Comparison of ENCODE assay signal across 8 mouse cellular contexts in genomic region chr10:75104191-75105098, GRCm38 (mm10). TPM values are rescaled to one million over a fixed set of nuclear protein-coding genes. Genes with fewer than 3 reads are reported as not detected.
DNase-seq lines count a peak whose midpoint lies in the region; ATAC-seq and TF ChIP-seq lines count a peak whose summit lies in the region.
"Had no signal": no experiment of that assay in that cellular context is flagged by ENCODE, and none has a peak within 500 bp of the region (broad histone marks: within the 10 kb centered on the region; RNA-seq: fewer than 3 reads in every experiment).

No protein-coding gene starts in this region.

- no peak overlapping the region for H3K4me3 ChIP-seq in embryonic fibroblast, embryonic 13.5 days (ENCODE audit: insufficient read depth, low read length)
- H3K4me3 ChIP-seq in intestine, embryonic 14.5 days (ENCODE audit: low read depth, low read length): no peak overlapping the region
- no peak overlapping the region for H3K4me3 ChIP-seq in myocyte

- H3K27ac ChIP-seq in embryonic fibroblast, embryonic 13.5 days (ENCODE audit: insufficient read depth, low read length): peak overlapping the region; percentile 88
- H3K27ac ChIP-seq in intestine, embryonic 14.5 days (ENCODE audit: low read depth): no peak overlapping the region
- H3K27ac ChIP-seq: macrophage had no signal

- no peak for TF ChIP-seq POLR2A in embryonic fibroblast, embryonic 13.5 days (IDR thresholded peaks at IDR 0.05; ENCODE audit: low read depth, low read length)
- no peak for TF ChIP-seq POLR2A in myocyte (IDR thresholded peaks at IDR 0.05; ENCODE audit: insufficient read length, low read depth)

- H3K4me2 ChIP-seq in intestine, embryonic 14.5 days (ENCODE audit: low read length): no peak overlapping the region
- peak overlapping the region; percentile 85 for H3K4me2 ChIP-seq in myocyte (ENCODE audit: low read depth)

- H3K4me1 ChIP-seq in embryonic fibroblast, embryonic 13.5 days (ENCODE audit: control insufficient read depth, insufficient read depth, low read length): peaks cover 21% of the 10 kb centered on the region
- H3K4me1 ChIP-seq in intestine, embryonic 14.5 days (replicated peaks; ENCODE audit: control insufficient read depth, insufficient read depth, low read length): peaks cover 28% of the 10 kb centered on the region

- 49% methylated on average over 9 of the region's 9 CpGs for WGBS in intestine, embryonic 14.5 days

- no peaks in the 10 kb centered on the region for H3K36me3 ChIP-seq in intestine, embryonic 14.5 days (ENCODE audit: control insufficient read depth, insufficient read depth, low read length)
- H3K36me3 ChIP-seq in myocyte (ENCODE audit: control insufficient read depth, insufficient read depth): no peaks in the 10 kb centered on the region

- no peak overlapping the region for H3K9ac ChIP-seq in intestine, embryonic 14.5 days (ENCODE audit: low read length)

- TF ChIP-seq CTCF in embryonic fibroblast, embryonic 13.5 days (IDR thresholded peaks at IDR 0.05; ENCODE audit: borderline replicate concordance, insufficient read depth, low read length): no peak

- ATAC-seq in intestine, embryonic 14.5 days (replicated peaks; ENCODE audit: low FRiP score, low TSS enrichment, low read depth): peak; percentile 37; the same call in 1 of the 2 replicates

- H3K9me3 ChIP-seq in intestine, embryonic 14.5 days (ENCODE audit: control insufficient read depth, low read length): no peaks in the 10 kb centered on the region

- no peaks in the 10 kb centered on the region for H3K27me3 ChIP-seq in intestine, embryonic 14.5 days (replicated peaks; ENCODE audit: control insufficient read depth, insufficient read depth, low read length)
- H3K27me3 ChIP-seq in myocyte (ENCODE audit: control insufficient read depth, insufficient read depth, insufficient read length): no peaks in the 10 kb centered on the region

- DNase-seq in kidney, postnatal 25 days: peak; percentile 51 to 64
- no peak for DNase-seq in kidney, adult 9 months
- DNase-seq in adrenal gland, postnatal 14 days: peak; percentile 51
- DNase-seq in intestine, embryonic 14.5 days (ENCODE audit: low spot score): no peak
- no peak for DNase-seq in urinary bladder, adult 2 months (ENCODE audit: low spot score)

- H3ac ChIP-seq in myocyte (ENCODE audit: control insufficient read depth, insufficient read length): no peak overlapping the region

- H3K79me2 ChIP-seq in myocyte (ENCODE audit: control insufficient read depth, insufficient read depth): peaks cover 47% of the 10 kb centered on the region

TF ChIP-seq in myocyte, 11 proteins besides CTCF, POLR2A, EP300 and RAD21:
- TF ChIP-seq TCF3 (IDR thresholded peaks at IDR 0.05; ENCODE audit: insufficient read length, low read depth) (peak; percentile 85), TCF12 (IDR thresholded peaks at IDR 0.05; ENCODE audit: insufficient read depth, poor library complexity, severe bottlenecking) (peak; percentile 84), MYOD1 (IDR thresholded peaks at IDR 0.05; ENCODE audit: control insufficient read depth in 1 of 3, insufficient read length in 2 of 3, low read depth in 2 of 3) (peak in 2 of 3 experiments; percentile 86 to 93), MYOG (IDR thresholded peaks at IDR 0.05; ENCODE audit: control insufficient read depth in 1 of 3, insufficient read depth in 1 of 3, insufficient read length in 2 of 3, low read depth in 2 of 3) (peak; percentile 60 to 96 (median 87)), MAX (IDR thresholded peaks at IDR 0.05; ENCODE audit: low read depth) (no peak)
TF ChIP-seq in myocyte: peak in this region for 4.

RNA-seq across cellular contexts. Expression of gene Bcr, which starts 44.1 kb away (rescaled TPM):
- 26.3 and 27.1 TPM in 2 replicates for total RNA-seq in adrenal gland, postnatal 14 days (2021)
- 15.1 and 21.0 TPM in 2 replicates for polyA plus RNA-seq in embryonic fibroblast, embryonic 13.5 days (2011; ENCODE audit: insufficient read length, low read depth, missing spikeins)
- 11.3 and 14.4 TPM in 2 replicates for polyA plus RNA-seq in intestine, embryonic 14.5 days (2014; fragmentation: Nextera tagmentation; extraction: Ambion mirVana)
- polyA plus RNA-seq in myocyte (2012; fragmentation: generic; extraction: Trizol): 16.8 TPM
- 35.5 and 39.5 TPM in 2 replicates for polyA plus RNA-seq in urinary bladder, adult 2 months (2012; rRNA removed)

Comparison
In these comparisons a context has a peak if more than half of its experiments do, and no peak if none do; other contexts are left out.
1. DNase-seq: peak in kidney, postnatal 25 days (2 of 2) and adrenal gland, postnatal 14 days (single experiment); none in kidney, adult 9 months (single experiment), intestine, embryonic 14.5 days (single experiment) and urinary bladder, adult 2 months (single experiment).